Mouse (Mus musculus) CH12.LX (cell line): ENCODE results near the gene H2-Q6. TPM values are rescaled to one million over a fixed set of nuclear protein-coding genes. Genes with fewer than 3 reads are reported as not detected.
A peak's percentile ranks its signal among the peaks of the same experiment; 100 is the strongest.
"Not testable (repeated sequence)": the region's sequence is repeated elsewhere in the genome, so short reads cannot be mapped to it uniquely, and the experiment has no call there.

ENCODE experiments used
- DNase-seq: peaks from one replicate; pipeline ENCODE4 v3.0.0-alpha.2; 2013; ENCODE audit errors: extremely low read depth
- H3K27ac ChIP-seq: 2 replicates; pipeline ENCODE4 v1.5.1; 2012; ENCODE audit warnings: low read depth, mild to moderate bottlenecking, control low read depth, moderate library complexity; ENCODE audit not compliant: insufficient read depth
- H3K27me3 ChIP-seq: replicated peaks from 2 replicates; pipeline ENCODE3; 2012; ENCODE audit warnings: inconsistent platforms
- H3K36me3 ChIP-seq, 2 experiments: replicated peaks in 1 of 2; 2 replicates each; pipeline versions ENCODE3 to v1.6.1; 2012; ENCODE audit warnings: inconsistent platforms in 1 of 2, low read length in 1 of 2, mild to moderate bottlenecking in 1 of 2, mixed read lengths in 1 of 2, moderate library complexity in 1 of 2; ENCODE audit not compliant: control insufficient read depth in 1 of 2, insufficient read depth in 1 of 2
- H3K4me1 ChIP-seq, 2 experiments: 2 replicates each; pipeline ENCODE4 v1.6.1; 2012; ENCODE audit warnings: inconsistent platforms in 1 of 2, moderate library complexity in 1 of 2; ENCODE audit not compliant: insufficient read depth in 2 of 2, control insufficient read depth in 1 of 2
- H3K4me2 ChIP-seq: 2 replicates; pipeline ENCODE4 v1.6.1; 2012; ENCODE audit warnings: low read depth, mild to moderate bottlenecking, control low read depth; ENCODE audit not compliant: poor library complexity, insufficient read depth, severe bottlenecking
- H3K4me3 ChIP-seq, 3 experiments: fragments of 150-350 bp in 1 of 3; sonication (generic) in 1 of 3; replicated peaks in 1 of 3; 2 replicates each; pipeline versions ENCODE3 to v1.5.1; 2011 to 2012; ENCODE audit warnings: low read depth in 2 of 3, low read length in 2 of 3, mild to moderate bottlenecking in 2 of 3, moderate library complexity in 2 of 3, control low read depth in 1 of 3, improper control_type of control experiment in 1 of 3, inconsistent platforms in 1 of 3, mixed read lengths in 1 of 3; ENCODE audit not compliant: poor library complexity in 1 of 3
- H3K79me2 ChIP-seq: replicated peaks from 2 replicates; pipeline ENCODE4 v1.6.1; 2012; ENCODE audit warnings: mild to moderate bottlenecking, moderate library complexity; ENCODE audit not compliant: control insufficient read depth, poor library complexity, insufficient read depth, severe bottlenecking; ENCODE audit errors: extremely low read depth
- H3K9ac ChIP-seq: 2 replicates; pipeline ENCODE4 v1.6.1; 2012; ENCODE audit warnings: low read depth, mild to moderate bottlenecking, control low read depth, moderate library complexity; ENCODE audit not compliant: insufficient read depth
- H3K9me3 ChIP-seq: replicated peaks from 2 replicates; pipeline ENCODE3; 2012; ENCODE audit warnings: low read length, inconsistent platforms, mixed read lengths
- CHD2 ChIP-seq: IDR thresholded peaks from 2 replicates; pipeline ENCODE4 v1.6.1; 2011; ENCODE audit warnings: low read length, improper control_type of control experiment
- CTCF ChIP-seq, 2 experiments: IDR thresholded peaks in 1 of 2; conservative IDR thresholded peaks in 1 of 2; 2 replicates each; pipeline ENCODE4 v1.5.1; 2011 to 2012; ENCODE audit warnings: low read depth in 2 of 2, low read length in 2 of 2, improper control_type of control experiment in 1 of 2, inconsistent platforms in 1 of 2, mild to moderate bottlenecking in 1 of 2, moderate library complexity in 1 of 2
- MAFK ChIP-seq: IDR thresholded peaks from 2 replicates; pipeline ENCODE4 v1.6.1; 2011; ENCODE audit warnings: low read length, improper control_type of control experiment; ENCODE audit not compliant: insufficient replicate concordance
- MAX ChIP-seq: IDR thresholded peaks from 2 replicates; pipeline ENCODE4 v1.6.1; 2011; ENCODE audit warnings: low read length, improper control_type of control experiment
- MAZ ChIP-seq: IDR thresholded peaks from 2 replicates; pipeline ENCODE4 v1.6.1; 2012; ENCODE audit warnings: low read depth, mild to moderate bottlenecking, inconsistent platforms, low read length, improper control_type of control experiment, moderate library complexity
- MYC ChIP-seq: IDR thresholded peaks from 2 replicates; pipeline ENCODE4 v1.6.1; 2011; ENCODE audit warnings: low read depth, mild to moderate bottlenecking, improper control_type of control experiment, low read length
- NELFE ChIP-seq: IDR thresholded peaks from 2 replicates; pipeline ENCODE4 v1.6.1; 2011; ENCODE audit warnings: low read depth, low read length, improper control_type of control experiment
- RAD21 ChIP-seq: IDR thresholded peaks from 2 replicates; pipeline ENCODE4 v1.6.1; 2011; ENCODE audit warnings: low read depth, mild to moderate bottlenecking, low read length, improper control_type of control experiment, moderate library complexity
- SMC3 ChIP-seq: IDR thresholded peaks from 2 replicates; pipeline ENCODE4 v1.6.1; 2011; ENCODE audit warnings: low read depth, low read length, improper control_type of control experiment
- TBP ChIP-seq: conservative IDR thresholded peaks from 2 replicates; pipeline ENCODE4 v1.6.1; 2011; ENCODE audit warnings: low read depth, low read length, improper control_type of control experiment
- dilution Hi-C: fragments of 300-500 bp; cut with MboI; formaldehyde crosslinking; loops from 2 replicates; pipeline ENCODE4 v1.14.3; 2020; ENCODE audit warnings: low sequenced_read_pairs; ENCODE audit not compliant: extremely low pct_unique_long_range_greater_than_20kb, extremely low pct_ligation_motif_present
- in situ Hi-C: fragments of 300-500 bp; cut with MboI; formaldehyde crosslinking; loops from 3 replicates; pipeline ENCODE4 v1.14.3; 2019; ENCODE audit warnings: low sequenced_read_pairs, low pct_ligation_motif_present, low pct_unique_long_range_greater_than_20kb, mixed read lengths
- polyA plus RNA-seq: library from polyadenylated mRNA; unstranded; fragments of >175 nt; gene quantifications from 2 replicates; pipeline ENCODE4 v1.2.1, GENCODE M21; 2012; ENCODE audit warnings: low read depth; ENCODE audit not compliant: insufficient read length
- total RNA-seq, 2 experiments: library from RNA; depleted of rRNA; stranded (reverse); fragments of 300-350 nt in 1 of 2; fragments of >200 nt in 1 of 2; gene quantifications; 2 replicates each; pipeline ENCODE4 v1.2.3; 2012 to 2014

Gene H2-Q6
- total and polyA plus RNA-seq, 3 experiments, result 54.3 to 122 (median 90.3) TPM

DNA sequence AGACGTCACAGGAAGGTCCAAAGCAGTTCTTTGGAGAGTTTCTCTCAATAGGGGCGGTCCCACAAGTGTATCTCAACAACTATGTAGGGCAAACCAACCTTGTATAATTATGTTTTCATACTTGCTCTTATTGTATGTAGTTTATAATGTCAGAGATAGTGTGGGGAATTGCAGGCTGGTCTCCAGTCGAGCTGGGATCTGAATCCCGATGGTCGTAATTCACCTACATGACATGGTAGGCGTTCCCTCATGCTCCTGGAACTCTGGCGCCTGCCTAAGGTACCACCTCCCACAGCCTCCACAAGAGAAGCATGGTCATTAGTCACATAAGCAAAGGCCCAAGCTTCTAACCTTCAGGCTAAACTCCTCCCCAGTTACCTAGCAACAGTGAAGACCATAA, 5.9 kb upstream of the H2-Q6 start:
- Histone ChIP-seq H3K4me2 (no peak overlapping the region), H3K79me2 (no peaks in the 10 kb centered on the region), H3K27ac (no peak overlapping the region), H3K9me3 (peaks cover 2% of the 10 kb centered on the region), H3K36me3 (no peaks in the 10 kb centered on the region), H3K4me1 (peaks cover 7 to 13% of the 10 kb centered on the region in 2 experiments), H3K4me3 (no peak overlapping the region), H3K9ac (no peak overlapping the region), H3K27me3 (no peaks in the 10 kb centered on the region)
- dilution Hi-C loops (no loop called here), in situ Hi-C loops (no loop called here)
- no peak for DNase-seq
- no peak for TF ChIP-seq TBP
- no peak for TF ChIP-seq CTCF (conservative IDR thresholded peaks at IDR 0.05 in 1 of 2, IDR thresholded peaks at IDR 0.05 in 1 of 2; ENCODE audit: low read depth in 2 of 2, low read length in 2 of 2)
- TF ChIP-seq MYC, result no peak
- no peak for TF ChIP-seq MAFK
- no peak for TF ChIP-seq MAZ
- no peak for TF ChIP-seq CHD2
- no peak for TF ChIP-seq NELFE

DNA sequence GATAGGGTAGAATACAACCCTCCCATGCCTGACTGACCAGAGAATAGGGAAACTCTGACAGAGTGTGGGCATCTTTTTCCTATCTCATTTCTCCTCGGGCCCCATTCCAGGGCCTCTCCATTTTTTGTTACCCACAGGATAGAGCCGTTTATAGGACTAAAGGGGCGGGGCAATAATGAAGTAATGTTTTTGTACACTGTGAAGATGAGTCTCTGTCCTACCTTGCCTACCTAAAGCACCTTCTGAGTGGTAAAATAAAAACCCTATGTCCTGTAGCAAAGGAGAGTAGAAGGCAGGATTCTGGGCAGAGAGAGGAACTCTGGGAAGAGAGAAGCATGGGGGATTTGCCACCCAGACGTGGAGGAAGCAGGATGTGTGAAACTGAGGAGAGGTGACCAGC, 5.1 kb upstream of the H2-Q6 start:
- H3K9ac ChIP-seq, DNase-seq, H3K79me2 ChIP-seq, dilution Hi-C loops, H3K27me3 ChIP-seq, in situ Hi-C loops, H3K27ac ChIP-seq, H3K9me3 ChIP-seq, H3K36me3 ChIP-seq, H3K4me3 ChIP-seq, H3K4me2 ChIP-seq: not testable (repeated sequence)
- peaks cover 7 to 13% of the 10 kb centered on the region in 2 experiments for H3K4me1 ChIP-seq

DNA sequence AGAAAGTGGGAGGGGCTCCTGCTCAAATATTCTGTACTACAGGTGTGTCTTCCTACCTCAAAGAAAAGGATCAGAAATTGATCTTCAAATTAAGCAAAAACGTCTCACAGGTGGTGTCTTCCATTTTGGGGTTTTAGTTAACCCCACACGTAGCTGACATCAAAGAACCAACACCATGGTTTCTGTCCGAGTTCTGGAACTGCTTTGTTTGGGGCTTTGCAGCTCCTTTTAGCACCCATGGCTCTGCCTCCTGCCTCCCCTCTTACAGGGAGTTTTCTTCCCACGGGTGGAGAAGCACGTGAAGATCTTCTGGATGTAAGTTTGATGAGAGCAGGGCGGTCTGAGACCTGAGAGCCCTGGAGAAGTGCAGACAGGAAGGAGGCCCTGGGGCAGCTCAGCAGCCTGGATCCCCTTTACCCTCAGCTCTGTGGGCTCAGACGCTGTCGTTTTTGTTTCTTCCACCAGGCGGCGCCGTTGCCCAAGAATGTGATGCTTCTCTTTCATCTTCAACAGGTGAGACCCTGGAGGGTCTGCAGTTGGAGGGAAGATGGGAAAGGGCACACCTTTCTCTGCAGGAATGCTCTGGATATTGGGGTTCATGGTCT, 4.3 kb upstream of the H2-Q6 start:
- H3K4me1 ChIP-seq, result peaks cover 7 to 13% of the 10 kb centered on the region in 2 experiments
- in situ Hi-C loops, dilution Hi-C loops: not testable (repeated sequence)

DNA sequence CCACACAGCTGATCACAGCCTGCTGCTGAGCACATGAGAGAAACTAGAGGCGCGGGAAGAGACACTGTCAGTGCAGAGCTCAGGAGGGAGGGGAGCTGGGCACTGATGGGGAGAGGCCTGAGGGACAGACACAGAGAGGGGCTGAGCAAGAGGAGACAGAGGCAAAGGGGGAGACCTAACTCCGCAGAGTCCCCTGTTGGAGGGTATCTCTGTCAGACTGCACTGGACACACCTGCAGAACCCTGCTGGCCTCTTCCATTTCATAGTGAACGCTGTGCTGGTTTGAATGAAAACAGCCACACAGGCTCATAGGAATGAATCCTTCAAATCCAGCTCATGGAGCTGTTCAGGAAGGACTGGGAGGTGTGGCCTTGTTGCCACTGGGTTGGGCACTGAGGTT, 3.3 kb upstream of the H2-Q6 start:
- peaks cover 12% of the 10 kb centered on the region for H3K79me2 ChIP-seq
- H3K4me1 ChIP-seq, result peaks cover 7 to 13% of the 10 kb centered on the region in 2 experiments
- H3K36me3 ChIP-seq, H3K27ac ChIP-seq, DNase-seq, H3K9ac ChIP-seq, H3K4me3 ChIP-seq, H3K9me3 ChIP-seq, in situ Hi-C loops, dilution Hi-C loops, H3K4me2 ChIP-seq, H3K27me3 ChIP-seq: not testable (repeated sequence)

More for the DNA sequence above, 4.3 kb upstream of the H2-Q6 start:
- H3K9me3 ChIP-seq, H3K4me2 ChIP-seq, H3K27ac ChIP-seq, H3K27me3 ChIP-seq, H3K36me3 ChIP-seq, H3K79me2 ChIP-seq: not testable (repeated sequence)
- peak; percentile 75 to 96 for TF ChIP-seq CTCF (conservative IDR thresholded peaks at IDR 0.05 in 1 of 2, IDR thresholded peaks at IDR 0.05 in 1 of 2; ENCODE audit: low read depth in 2 of 2, low read length in 2 of 2)
- peak; percentile 62 for TF ChIP-seq RAD21
- TF ChIP-seq MAX, result 0 out of 2 replicates have a peak, but pooled peaks have one; percentile 28
- TF ChIP-seq SMC3, result peak; percentile 61
- TF ChIP-seq, all 38 proteins: peak for 4; not testable (repeated sequence) for 34
- not testable (repeated sequence) for H3K4me3 ChIP-seq, H3K9ac ChIP-seq
- DNase-seq, result peak; percentile 67

DNA sequence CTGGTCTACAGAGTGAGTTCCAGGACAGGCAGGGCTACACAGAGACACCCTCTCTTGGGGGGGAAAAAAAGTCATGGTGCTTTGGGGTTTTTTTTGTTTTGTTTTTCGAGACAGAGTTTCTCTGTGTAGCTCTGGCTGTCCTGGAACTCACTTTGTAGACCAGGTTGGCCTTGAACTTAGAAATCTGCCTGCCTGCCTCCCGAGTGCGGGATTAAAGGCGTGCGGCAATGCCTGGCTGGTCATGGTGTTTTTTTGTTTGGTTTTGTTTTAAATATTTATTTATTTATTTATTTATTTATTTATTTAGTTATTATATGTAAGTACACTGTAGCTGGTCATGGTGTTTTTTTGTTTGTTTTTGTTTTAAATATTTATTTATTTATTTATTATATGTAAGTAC, 2.3 kb upstream of the H2-Q6 start:
- H3K9ac ChIP-seq, DNase-seq, H3K36me3 ChIP-seq, dilution Hi-C loops, in situ Hi-C loops, H3K4me2 ChIP-seq, H3K27me3 ChIP-seq, H3K9me3 ChIP-seq, H3K27ac ChIP-seq, H3K4me3 ChIP-seq: not testable (repeated sequence)
- Histone ChIP-seq H3K4me1 (peaks cover 7 to 13% of the 10 kb centered on the region in 2 experiments), H3K79me2 (peaks cover 13% of the 10 kb centered on the region)
